Mouse (Mus musculus): Measurements from ENCODE around the gene Rps8. TPM values are rescaled to one million over a fixed set of nuclear protein-coding genes. Genes with fewer than 3 reads are reported as not detected.
A peak's percentile ranks its signal among the peaks of the same experiment; 100 is the strongest.

The Rps8 gene
- polyA plus RNA-seq, 1 experiment from 2014 or later = 289 TPM

DNA sequence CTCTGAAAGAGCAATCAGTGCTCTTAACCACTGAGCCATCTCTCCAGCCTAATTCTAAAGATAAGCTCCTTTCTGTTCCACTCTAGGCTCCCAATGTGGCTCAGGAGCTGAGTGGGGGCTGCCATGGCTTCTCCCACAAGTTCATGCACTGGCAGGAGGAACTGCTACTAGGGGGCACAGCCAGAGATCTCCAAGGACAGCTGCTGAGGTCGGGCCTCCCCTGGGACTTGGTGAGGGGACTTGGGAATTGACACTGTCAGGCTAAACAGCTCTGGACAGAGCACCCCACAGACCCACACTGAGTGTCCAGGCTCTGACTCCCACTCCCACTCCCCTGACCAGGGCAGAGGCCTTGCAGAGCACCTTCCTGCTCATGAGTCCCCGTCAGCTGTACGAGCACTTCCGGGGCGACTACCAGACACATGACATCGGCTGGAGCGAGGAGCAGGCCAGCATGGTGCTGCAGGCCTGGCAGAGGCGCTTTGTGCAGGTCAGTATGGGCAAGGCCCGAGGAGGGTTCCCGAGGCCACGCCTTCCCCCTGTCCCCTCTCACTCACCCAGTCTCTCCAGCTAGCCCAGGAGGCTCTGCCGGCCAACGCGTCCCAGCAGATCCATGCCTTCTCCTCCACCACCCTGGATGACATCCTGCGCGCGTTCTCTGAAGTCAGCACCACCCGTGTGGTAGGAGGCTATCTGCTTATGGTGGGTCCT, 48.1 kb downstream of the Rps8 start:
- ATAC-seq (no peak), DNase-seq (ENCODE audit: low read depth, low spot score) (no peak)
- no peaks in the 10 kb centered on the region for H3K27me3 ChIP-seq
- ChIA-PET CTCF (interaction anchor here (1.5 kb wide), 1 partner anchor 12 kb away, joined by 3 read pairs; no protein-coding TSS in a partner anchor), POLR2A (no interaction called here)
- no peak for TF ChIP-seq CTCF (IDR thresholded peaks at IDR 0.05)
- in situ Hi-C loops (cut with MboI; ENCODE audit: low pct_unique_long_range_greater_than_20kb) = no loop called here

DNA sequence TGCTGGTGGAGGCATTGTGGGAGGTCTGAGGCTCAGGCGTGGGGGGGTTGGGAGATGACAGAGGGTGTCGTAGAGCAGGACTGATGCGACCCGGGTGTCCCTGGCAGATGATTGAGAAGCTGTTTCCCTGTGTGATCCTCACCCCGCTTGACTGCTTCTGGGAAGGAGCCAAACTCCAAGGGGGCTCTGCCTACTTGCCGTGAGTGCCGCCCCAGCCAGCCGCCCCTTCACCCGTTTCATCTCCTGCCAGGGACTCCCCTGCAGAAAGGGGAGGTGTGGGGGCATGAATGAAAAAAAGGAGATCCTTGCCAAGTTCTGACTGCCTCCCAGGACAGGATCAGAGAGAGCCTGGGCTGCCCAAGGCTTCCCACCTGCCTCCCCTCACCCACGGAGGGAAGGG, 50.9 kb downstream of the Rps8 start:
- no peaks in the 10 kb centered on the region for H3K27me3 ChIP-seq
- ATAC-seq = peak; percentile 12
- ChIA-PET POLR2A (no interaction called here), CTCF (no interaction called here)
- in situ Hi-C loops (cut with MboI; ENCODE audit: low pct_unique_long_range_greater_than_20kb) = no loop called here
- DNase-seq (ENCODE audit: low read depth, low spot score) = no peak
- no peak for TF ChIP-seq CTCF (IDR thresholded peaks at IDR 0.05)

DNA sequence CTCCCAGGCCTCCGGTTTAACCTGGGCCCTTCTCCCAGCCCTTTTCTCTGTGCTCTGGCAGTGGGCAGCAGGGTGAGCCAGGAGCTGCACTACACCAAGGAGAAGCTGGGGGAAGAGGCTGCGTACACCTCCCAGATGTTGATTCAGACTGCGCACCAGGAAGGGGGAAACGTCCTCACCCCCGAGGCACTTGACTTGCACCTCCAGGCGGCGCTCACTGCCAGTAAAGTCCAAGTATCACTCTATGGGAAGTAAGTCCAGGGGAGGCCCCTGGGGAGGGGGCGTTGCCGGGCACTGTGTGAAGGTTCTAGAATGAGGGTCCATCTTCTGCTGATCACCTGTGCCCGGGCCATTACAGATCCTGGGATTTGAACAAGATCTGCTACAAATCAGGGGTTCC, 51.4 kb downstream of the Rps8 start:
- TF ChIP-seq CTCF (IDR thresholded peaks at IDR 0.05) = no peak
- no peak for ATAC-seq
- CTCF ChIA-PET = no interaction called here
- H3K27me3 ChIP-seq = no peaks in the 10 kb centered on the region
- DNase-seq (ENCODE audit: low read depth, low spot score) = no peak
- POLR2A ChIA-PET = no interaction called here
- in situ Hi-C loops (cut with MboI; ENCODE audit: low pct_unique_long_range_greater_than_20kb) = no loop called here

Other genes with a start within 250 kb of the Rps8 start
- gene Urod, start 161.8 kb downstream of the Rps8 start, polyA plus RNA-seq (2021) = 62.3 TPM
- gene Hectd3, start 160.9 kb downstream of the Rps8 start, polyA plus RNA-seq (2021) = 14.4 TPM
- 23.1 TPM for gene Eif2b3, start 136.8 kb downstream of the Rps8 start, polyA plus RNA-seq (2021)
- gene Ptch2, start 60.2 kb downstream of the Rps8 start, polyA plus RNA-seq (2021) = 0.23 TPM
- 37.2 TPM for gene Btbd19, start 30.5 kb downstream of the Rps8 start, polyA plus RNA-seq (2021)
- 0.21 TPM for gene Tctex1d4, start 29.4 kb downstream of the Rps8 start, polyA plus RNA-seq (2021)
- 9.7 TPM for gene Plk3, start 22.3 kb downstream of the Rps8 start, polyA plus RNA-seq (2021)
- gene Kif2c, start 26.4 kb upstream of the Rps8 start, polyA plus RNA-seq (2021) = 26.4 TPM
- 10.7 TPM for gene Tmem53, start 95.7 kb upstream of the Rps8 start, polyA plus RNA-seq (2021)
- 0.05 TPM for gene Armh1, start 95.9 kb upstream of the Rps8 start, polyA plus RNA-seq (2021)

All from Patski (cell line).